28 mouse cellular contexts compared by ENCODE assay signal in genomic region chr17:28437938-28438337, GRCm38 (mm10).
DNase-seq lines count a peak whose midpoint lies in the region; ATAC-seq and TF ChIP-seq lines count a peak whose summit lies in the region.
"Had no signal": no experiment of that assay in that cellular context is flagged by ENCODE, and none has a peak within 500 bp of the region (broad histone marks: within the 10 kb centered on the region; RNA-seq: fewer than 3 reads in every experiment).

No protein-coding gene starts in this region.

- no peaks in the 10 kb centered on the region for H3K27me3 ChIP-seq in liver, adult 2 months (ENCODE audit: control insufficient read depth, insufficient read depth, low read length)
- H3K27me3 ChIP-seq in liver, embryonic 12.5 days (replicated peaks) = no peaks in the 10 kb centered on the region
- no peaks in the 10 kb centered on the region for H3K27me3 ChIP-seq in liver, embryonic 15.5 days
- no peaks in the 10 kb centered on the region for H3K27me3 ChIP-seq in myocyte (ENCODE audit: control insufficient read depth, insufficient read depth, insufficient read length)
- H3K27me3 ChIP-seq: embryonic facial prominence, embryonic 15.5 days; forebrain, embryonic 12.5 days; forebrain, embryonic 15.5 days; heart, embryonic 12.5 days; heart, embryonic 15.5 days; hindbrain, embryonic 13.5 days had no signal

- peak overlapping the region; percentile 72 for H3K9ac ChIP-seq in liver, adult 2 months (ENCODE audit: low read depth, low read length)
- no peak overlapping the region for H3K9ac ChIP-seq in liver, embryonic 12.5 days
- H3K9ac ChIP-seq in liver, embryonic 15.5 days = no peak overlapping the region
- H3K9ac ChIP-seq: embryonic facial prominence, embryonic 15.5 days; forebrain, embryonic 12.5 days; forebrain, embryonic 15.5 days; heart, embryonic 12.5 days; heart, embryonic 15.5 days; hindbrain, embryonic 13.5 days had no signal

- H3ac ChIP-seq in myocyte (ENCODE audit: control insufficient read depth, insufficient read length) = no peak overlapping the region

- H3K9me3 ChIP-seq in liver, embryonic 12.5 days (replicated peaks) = no peaks in the 10 kb centered on the region
- H3K9me3 ChIP-seq in liver, embryonic 15.5 days (replicated peaks) = no peaks in the 10 kb centered on the region
- H3K9me3 ChIP-seq: embryonic facial prominence, embryonic 15.5 days; forebrain, embryonic 12.5 days; forebrain, embryonic 15.5 days; heart, embryonic 12.5 days; heart, embryonic 15.5 days; hindbrain, embryonic 10.5 days; hindbrain, embryonic 13.5 days had no signal

- TF ChIP-seq CTCF in liver, adult 2 months (IDR thresholded peaks at IDR 0.05; ENCODE audit: low read depth, low read length) = no peak
- TF ChIP-seq CTCF in left cerebral cortex, adult 2 months (IDR thresholded peaks at IDR 0.05) = no peak

- H3K4me3 ChIP-seq in liver, adult 2 months (ENCODE audit: insufficient read depth, low read depth, low read length) = peak overlapping the region; percentile 17; the same call in 1 of the 2 replicates
- no peak overlapping the region for H3K4me3 ChIP-seq in liver, embryonic 12.5 days
- no peak overlapping the region for H3K4me3 ChIP-seq in liver, embryonic 15.5 days (replicated peaks)
- H3K4me3 ChIP-seq in myocyte = no peak overlapping the region
- H3K4me3 ChIP-seq in left cerebral cortex, adult 2 months = no peak overlapping the region
- H3K4me3 ChIP-seq: embryonic facial prominence, embryonic 15.5 days; erythroblast, embryonic 14.5 days; forebrain, embryonic 12.5 days; forebrain, embryonic 15.5 days; heart, embryonic 12.5 days; heart, embryonic 15.5 days; hindbrain, embryonic 10.5 days; hindbrain, embryonic 13.5 days had no signal

- peaks cover 4% of the 10 kb centered on the region; the same call in 1 of the 2 replicates for H3K79me2 ChIP-seq in liver, adult 2 months (ENCODE audit: control insufficient read depth, insufficient read depth, low read length)
- no peaks in the 10 kb centered on the region for H3K79me2 ChIP-seq in myocyte (ENCODE audit: control insufficient read depth, insufficient read depth)

- peak; percentile 92 for DNase-seq in liver, adult 2 months (ENCODE audit: extremely low read depth, low read depth, low spot score)
- DNase-seq in liver = no peak
- DNase-seq in layer of hippocampus, adult 18-20 months (ENCODE audit: low spot score in 2 of 2) = no peak
- no peak for DNase-seq in kidney, adult 9 months
- no peak for DNase-seq in left cerebral cortex, adult 2 months (ENCODE audit: extremely low spot score in 1 of 2, low spot score in 2 of 2)
- DNase-seq: adrenal gland, adult 2 months; adrenal gland, postnatal 14 days; cerebellum, adult 11 months; cerebellum, adult 2 months; cerebellum, adult 9-11 months; cerebellum, postnatal 25 days; gastrocnemius, postnatal 10 days; heart, adult 18-20 months; heart, postnatal 10 days; heart, postnatal 36 days had no signal

- no peak for TF ChIP-seq POLR2A in liver, adult 2 months (IDR thresholded peaks at IDR 0.05; ENCODE audit: extremely low read depth, insufficient read depth, low read length)
- no peak for TF ChIP-seq POLR2A in myocyte (IDR thresholded peaks at IDR 0.05; ENCODE audit: insufficient read length, low read depth)

- H3K27ac ChIP-seq in liver, adult 2 months (replicated peaks; ENCODE audit: insufficient read depth, low read depth, low read length) = peak overlapping the region; percentile 97
- peak overlapping the region; percentile 73 for H3K27ac ChIP-seq in liver, embryonic 12.5 days
- H3K27ac ChIP-seq in liver, embryonic 15.5 days (replicated peaks) = peak overlapping the region; percentile 56
- H3K27ac ChIP-seq in left cerebral cortex, adult 2 months = no peak overlapping the region
- H3K27ac ChIP-seq: embryonic facial prominence, embryonic 15.5 days; forebrain, embryonic 12.5 days; forebrain, embryonic 15.5 days; heart, embryonic 15.5 days; hindbrain, embryonic 10.5 days; hindbrain, embryonic 13.5 days had no signal

- ATAC-seq in liver, embryonic 12.5 days = peak; percentile 51; the same call in 1 of the 2 replicates
- ATAC-seq in liver, embryonic 15.5 days (ENCODE audit: insufficient read depth) = peak; percentile 58
- ATAC-seq: CD4-positive, CD25-positive, alpha-beta regulatory T cell, adult 4 months; forebrain, embryonic 15.5 days; hindbrain, embryonic 16.5 days had no signal

- intact Hi-C loops in left cerebral cortex, adult 2 months (cut with DNase I) = no loop called here

- H3K36me3 ChIP-seq in liver, adult 2 months (ENCODE audit: control insufficient read depth, insufficient read depth, low read length) = peaks cover 12% of the 10 kb centered on the region; the same call in 1 of the 2 replicates
- H3K36me3 ChIP-seq in liver, embryonic 12.5 days = peaks cover 26% of the 10 kb centered on the region
- H3K36me3 ChIP-seq in liver, embryonic 15.5 days (replicated peaks) = peaks cover 18% of the 10 kb centered on the region
- no peaks in the 10 kb centered on the region for H3K36me3 ChIP-seq in myocyte (ENCODE audit: control insufficient read depth, insufficient read depth)
- H3K36me3 ChIP-seq: heart, embryonic 15.5 days had no signal

- H3K4me2 ChIP-seq in liver, embryonic 12.5 days = no peak overlapping the region
- H3K4me2 ChIP-seq in liver, embryonic 15.5 days = peak overlapping the region; percentile 12
- peak overlapping the region; percentile 36 for H3K4me2 ChIP-seq in myocyte (ENCODE audit: low read depth)
- H3K4me2 ChIP-seq: embryonic facial prominence, embryonic 15.5 days; forebrain, embryonic 12.5 days; forebrain, embryonic 15.5 days; heart, embryonic 12.5 days; heart, embryonic 15.5 days; hindbrain, embryonic 13.5 days had no signal

- 27% methylated on average over 2 of the region's 2 CpGs for WGBS in liver, adult 2 months
- WGBS in liver, embryonic 12.5 days (ENCODE audit: insufficient replicate concordance) = 69% methylated on average over 2 of the region's 2 CpGs
- WGBS in liver, embryonic 15.5 days (ENCODE audit: insufficient replicate concordance) = 51% methylated on average over 2 of the region's 2 CpGs

- peaks cover 51% of the 10 kb centered on the region for H3K4me1 ChIP-seq in liver, adult 2 months (ENCODE audit: control insufficient read depth, insufficient read depth, low read length)
- H3K4me1 ChIP-seq in liver, embryonic 12.5 days = peaks cover 14% of the 10 kb centered on the region
- peaks cover 47% of the 10 kb centered on the region for H3K4me1 ChIP-seq in liver, embryonic 15.5 days (replicated peaks)
- H3K4me1 ChIP-seq: embryonic facial prominence, embryonic 15.5 days; forebrain, embryonic 12.5 days; forebrain, embryonic 15.5 days; heart, embryonic 12.5 days; heart, embryonic 15.5 days had no signal

TF ChIP-seq in myocyte, 11 proteins besides CTCF, POLR2A, EP300 and RAD21:
- TF ChIP-seq SRF (IDR thresholded peaks at IDR 0.05; ENCODE audit: control insufficient read depth, insufficient read length, low read depth) (no peak), TCF3 (IDR thresholded peaks at IDR 0.05; ENCODE audit: insufficient read length, low read depth) (no peak), MYOD1 (IDR thresholded peaks at IDR 0.05; ENCODE audit: control insufficient read depth in 1 of 3, insufficient read length in 2 of 3, low read depth in 2 of 3) (no peak), TCF12 (IDR thresholded peaks at IDR 0.05; ENCODE audit: insufficient read depth, poor library complexity, severe bottlenecking) (no peak), POLR2AphosphoS2 (IDR thresholded peaks at IDR 0.05; ENCODE audit: insufficient read length, low read depth) (no peak), MYOG (IDR thresholded peaks at IDR 0.05; ENCODE audit: control insufficient read depth in 1 of 3, insufficient read depth in 1 of 3, insufficient read length in 2 of 3, low read depth in 2 of 3) (no peak), MAX (IDR thresholded peaks at IDR 0.05; ENCODE audit: low read depth) (no peak)
TF ChIP-seq in myocyte: peak in this region for 0.
